In genomic region chr9:95428277-95428676, GRCm38 (mm10) we compare ENCODE assay signal across 22 mouse cellular contexts. TPM values are rescaled to one million over a fixed set of nuclear protein-coding genes. Genes with fewer than 3 reads are reported as not detected.
DNase-seq lines count a peak whose midpoint lies in the region; ATAC-seq and TF ChIP-seq lines count a peak whose summit lies in the region.
"Had no signal": no experiment of that assay in that cellular context is flagged by ENCODE, and none has a peak within 500 bp of the region (broad histone marks: within the 10 kb centered on the region; RNA-seq: fewer than 3 reads in every experiment).

No protein-coding gene starts in this region.

- H3K4me3 ChIP-seq in kidney, embryonic 14.5 days (ENCODE audit: low read length) = no peak overlapping the region
- H3K4me3 ChIP-seq in kidney, adult 2 months (ENCODE audit: insufficient read depth, low read depth, low read length) = no peak overlapping the region
- no peak overlapping the region for H3K4me3 ChIP-seq in lung, embryonic 16.5 days (ENCODE audit: low read length)
- H3K4me3 ChIP-seq in lung, postnatal 0 days (ENCODE audit: low read depth, low read length) = no peak overlapping the region
- H3K4me3 ChIP-seq: embryonic facial prominence, embryonic 12.5 days; forebrain, embryonic 15.5 days; heart, embryonic 15.5 days; hindbrain, embryonic 13.5 days had no signal

- no peaks in the 10 kb centered on the region for H3K36me3 ChIP-seq in kidney, embryonic 14.5 days (ENCODE audit: control insufficient read depth, insufficient read depth, low read length)
- no peaks in the 10 kb centered on the region for H3K36me3 ChIP-seq in kidney, adult 2 months (ENCODE audit: control insufficient read depth, insufficient read depth, low read length)
- no peaks in the 10 kb centered on the region for H3K36me3 ChIP-seq in lung, embryonic 16.5 days (ENCODE audit: control insufficient read depth, insufficient read depth, low read length)
- no peaks in the 10 kb centered on the region for H3K36me3 ChIP-seq in lung, postnatal 0 days (ENCODE audit: insufficient read depth, low read length)
- H3K36me3 ChIP-seq: embryonic facial prominence, embryonic 12.5 days; forebrain, embryonic 15.5 days; G1E; heart, embryonic 15.5 days; hindbrain, embryonic 13.5 days had no signal

- ATAC-seq in kidney, embryonic 14.5 days (ENCODE audit: low FRiP score, low TSS enrichment) = peak; percentile 73; the same call in 1 of the 2 replicates
- ATAC-seq in lung, embryonic 16.5 days (ENCODE audit: low read depth) = 0 out of 2 replicates have a peak, but pooled peaks have one; percentile 56
- no peak; the same call in 1 of the 2 replicates for ATAC-seq in lung, postnatal 0 days
- ATAC-seq: CD4-positive, CD25-positive, alpha-beta regulatory T cell, adult 4 months; forebrain, embryonic 15.5 days had no signal

- H3K27me3 ChIP-seq in kidney, embryonic 14.5 days (ENCODE audit: control insufficient read depth, insufficient read depth, low read length) = no peaks in the 10 kb centered on the region
- H3K27me3 ChIP-seq in kidney, adult 2 months (replicated peaks; ENCODE audit: control insufficient read depth, insufficient read depth, low read length) = no peaks in the 10 kb centered on the region
- no peaks in the 10 kb centered on the region for H3K27me3 ChIP-seq in lung, embryonic 16.5 days (ENCODE audit: control insufficient read depth, insufficient read depth, low read depth, low read length)
- no peaks in the 10 kb centered on the region for H3K27me3 ChIP-seq in lung, postnatal 0 days (replicated peaks; ENCODE audit: insufficient read depth, low read length)
- H3K27me3 ChIP-seq: embryonic facial prominence, embryonic 12.5 days; forebrain, embryonic 15.5 days; heart, embryonic 15.5 days; hindbrain, embryonic 13.5 days had no signal

- DNase-seq in adrenal gland, adult (ENCODE audit: inconsistent age in 2 of 2, low spot score in 1 of 2) = peak; percentile 20 to 47
- no peak for DNase-seq in adrenal gland, postnatal 10 days
- no peak for DNase-seq in kidney, adult 2 months
- DNase-seq in kidney, postnatal 10 days = peak; percentile 37
- no peak for DNase-seq in kidney, adult 8-10 months
- no peak for DNase-seq in lung, postnatal 0 days (ENCODE audit: low spot score)
- DNase-seq: adrenal gland, postnatal 14 days; B cell, adult 2 months; cerebellum, adult 11-12 months; cerebellum, adult 9-10 months; cerebellum, postnatal 25 days; gastrocnemius, postnatal 14 days; heart, postnatal 14 days had no signal

- TF ChIP-seq EP300 in lung, postnatal 0 days (IDR thresholded peaks at IDR 0.05) = no peak

- peaks cover 4% of the 10 kb centered on the region; the same call in 1 of the 2 replicates for H3K9me3 ChIP-seq in kidney, embryonic 14.5 days (ENCODE audit: control insufficient read depth, low read length)
- no peaks in the 10 kb centered on the region for H3K9me3 ChIP-seq in lung, embryonic 16.5 days (ENCODE audit: control insufficient read depth, low read length)
- H3K9me3 ChIP-seq in lung, postnatal 0 days (ENCODE audit: low read length) = no peaks in the 10 kb centered on the region
- H3K9me3 ChIP-seq: embryonic facial prominence, embryonic 12.5 days; forebrain, embryonic 15.5 days; heart, embryonic 15.5 days; hindbrain, embryonic 13.5 days had no signal

- WGBS in kidney, embryonic 14.5 days = 50% methylated on average over 4 of the region's 4 CpGs
- WGBS in kidney, adult 2 months = 63% methylated on average over 4 of the region's 4 CpGs
- WGBS in lung, embryonic 16.5 days = 79% methylated on average over 4 of the region's 4 CpGs
- WGBS in lung, postnatal 0 days = 74% methylated on average over 4 of the region's 4 CpGs

- TF ChIP-seq CTCF in kidney, adult 2 months (conservative IDR thresholded peaks at IDR 0.05; ENCODE audit: insufficient read depth, insufficient read length, low read depth, low read length) = no peak
- TF ChIP-seq CTCF in lung, postnatal 0 days (IDR thresholded peaks at IDR 0.05) = no peak

- H3K9ac ChIP-seq in kidney, embryonic 14.5 days (ENCODE audit: low read depth, low read length) = no peak overlapping the region
- H3K9ac ChIP-seq in lung, embryonic 16.5 days (ENCODE audit: low read length) = no peak overlapping the region
- H3K9ac ChIP-seq in lung, postnatal 0 days (replicated peaks; ENCODE audit: low read depth) = no peak overlapping the region
- H3K9ac ChIP-seq: embryonic facial prominence, embryonic 12.5 days; forebrain, embryonic 15.5 days; heart, embryonic 15.5 days; hindbrain, embryonic 13.5 days had no signal

- H3K27ac ChIP-seq in kidney, embryonic 14.5 days (ENCODE audit: low read depth, low read length) = no peak overlapping the region
- H3K27ac ChIP-seq in kidney, adult 2 months (ENCODE audit: insufficient read depth, low read depth, low read length) = no peak overlapping the region
- H3K27ac ChIP-seq in lung, embryonic 16.5 days (ENCODE audit: low read length) = no peak overlapping the region
- no peak overlapping the region for H3K27ac ChIP-seq in lung, postnatal 0 days (ENCODE audit: low read length)
- H3K27ac ChIP-seq: embryonic facial prominence, embryonic 12.5 days; forebrain, embryonic 15.5 days; heart, embryonic 15.5 days; hindbrain, embryonic 13.5 days had no signal

- TF ChIP-seq POLR2A in kidney, adult 2 months (IDR thresholded peaks at IDR 0.05; ENCODE audit: low read depth, low read length) = no peak

- H3K4me1 ChIP-seq in kidney, embryonic 14.5 days (ENCODE audit: control insufficient read depth, insufficient read depth, low read length) = no peaks in the 10 kb centered on the region
- no peaks in the 10 kb centered on the region for H3K4me1 ChIP-seq in kidney, adult 2 months (ENCODE audit: control insufficient read depth, insufficient read depth, low read length)
- H3K4me1 ChIP-seq in lung, embryonic 16.5 days (replicated peaks; ENCODE audit: control insufficient read depth, insufficient read depth, low read length) = no peaks in the 10 kb centered on the region
- no peaks in the 10 kb centered on the region for H3K4me1 ChIP-seq in lung, postnatal 0 days (ENCODE audit: insufficient read depth, low read depth, low read length)
- H3K4me1 ChIP-seq: embryonic facial prominence, embryonic 12.5 days; forebrain, embryonic 15.5 days; heart, embryonic 15.5 days; hindbrain, embryonic 13.5 days had no signal

- no peak overlapping the region for H3K4me2 ChIP-seq in kidney, embryonic 14.5 days (replicated peaks; ENCODE audit: low read depth, low read length)
- H3K4me2 ChIP-seq in lung, embryonic 16.5 days (ENCODE audit: low read depth, low read length) = no peak overlapping the region
- no peak overlapping the region for H3K4me2 ChIP-seq in lung, postnatal 0 days (replicated peaks; ENCODE audit: low read depth, low read length)
- H3K4me2 ChIP-seq: embryonic facial prominence, embryonic 12.5 days; forebrain, embryonic 15.5 days; heart, embryonic 11.5 days; heart, embryonic 15.5 days; hindbrain, embryonic 13.5 days had no signal

RNA-seq across cellular contexts. Expression of gene Chst2, which starts 21.8 kb away (rescaled TPM):
- total RNA-seq in adrenal gland, postnatal 10 days (2021) = 10 to 100 TPM; 16.2 to 18.7 TPM
- polyA plus RNA-seq in kidney, embryonic 14.5 days (2014; fragmentation: Nextera tagmentation; extraction: Ambion mirVana) = 9.8 and 10.5 TPM in 2 replicates
- 2.6 and 3.3 TPM in 2 replicates for polyA plus RNA-seq in kidney, adult 2 months (2012; rRNA removed)
- polyA plus RNA-seq in lung, embryonic 16.5 days (2015; fragmentation: Nextera tagmentation; extraction: Ambion mirVana) = 10.0 and 10.1 TPM in 2 replicates
- polyA plus RNA-seq in lung, postnatal 0 days (2015; fragmentation: Nextera tagmentation; extraction: Ambion mirVana) = 11.4 and 14.7 TPM in 2 replicates
- polyA plus RNA-seq: G1E had no signal

Comparison
In these comparisons a context has a peak if more than half of its experiments do, and no peak if none do; other contexts are left out.
1. DNase-seq: peak in adrenal gland, adult (2 of 2) and kidney, postnatal 10 days (single experiment); none in adrenal gland, postnatal 10 days (single experiment), kidney, adult 2 months (single experiment), kidney, adult 8-10 months (0 of 2) and lung, postnatal 0 days (single experiment).